ENCODE assay signal across 19 mouse cellular contexts in genomic region chr1:133053034-133053433, GRCm38 (mm10). TPM values are rescaled to one million over a fixed set of nuclear protein-coding genes. Genes with fewer than 3 reads are reported as not detected.
A peak's percentile ranks its signal among the peaks of the same experiment; 100 is the strongest.
DNase-seq lines count a peak whose midpoint lies in the region; ATAC-seq and TF ChIP-seq lines count a peak whose summit lies in the region.
"Had no signal": no experiment of that assay in that cellular context is flagged by ENCODE, and none has a peak within 500 bp of the region (broad histone marks: within the 10 kb centered on the region; RNA-seq: fewer than 3 reads in every experiment).

No protein-coding gene starts in this region.

- H3K4me1 ChIP-seq in heart, embryonic 10.5 days: peaks cover 64% of the 10 kb centered on the region
- peaks cover 51% of the 10 kb centered on the region for H3K4me1 ChIP-seq in neural tube, embryonic 12.5 days
- H3K4me1 ChIP-seq in neural tube, embryonic 15.5 days: peaks cover 48% of the 10 kb centered on the region
- H3K4me1 ChIP-seq in liver, postnatal 0 days (ENCODE audit: insufficient read depth): peaks cover 3% of the 10 kb centered on the region; the same call in 1 of the 2 replicates

- TF ChIP-seq CTCF in liver, postnatal 0 days (IDR thresholded peaks at IDR 0.05; ENCODE audit: low read depth): no peak

- H3K36me3 ChIP-seq in heart, embryonic 10.5 days: no peaks in the 10 kb centered on the region
- H3K36me3 ChIP-seq in neural tube, embryonic 12.5 days: no peaks in the 10 kb centered on the region
- H3K36me3 ChIP-seq in neural tube, embryonic 15.5 days: no peaks in the 10 kb centered on the region
- no peaks in the 10 kb centered on the region for H3K36me3 ChIP-seq in liver, postnatal 0 days (replicated peaks; ENCODE audit: insufficient read depth, low read length)
- H3K36me3 ChIP-seq: kidney, embryonic 15.5 days; midbrain, embryonic 12.5 days had no signal

- no peaks in the 10 kb centered on the region for H3K27me3 ChIP-seq in heart, embryonic 10.5 days (ENCODE audit: insufficient read depth, poor library complexity, severe bottlenecking)
- no peaks in the 10 kb centered on the region for H3K27me3 ChIP-seq in neural tube, embryonic 12.5 days (replicated peaks)
- no peaks in the 10 kb centered on the region for H3K27me3 ChIP-seq in neural tube, embryonic 15.5 days (replicated peaks)
- H3K27me3 ChIP-seq in liver, postnatal 0 days (ENCODE audit: insufficient read depth, low read length): no peaks in the 10 kb centered on the region
- H3K27me3 ChIP-seq: kidney, embryonic 15.5 days; midbrain, embryonic 12.5 days had no signal

- WGBS in heart, embryonic 10.5 days: 36% methylated on average over 5 of the region's 5 CpGs
- WGBS in neural tube, embryonic 12.5 days: 34% methylated on average over 5 of the region's 5 CpGs
- 53% methylated on average over 5 of the region's 5 CpGs for WGBS in neural tube, embryonic 15.5 days
- WGBS in liver, postnatal 0 days (ENCODE audit: insufficient replicate concordance): 51% methylated on average over 5 of the region's 5 CpGs

- H3K4me2 ChIP-seq in neural tube, embryonic 12.5 days (replicated peaks): 0 out of 2 replicates have a peak overlapping the region, but pooled peaks have one; percentile 7
- H3K4me2 ChIP-seq in neural tube, embryonic 15.5 days: no peak overlapping the region
- no peak overlapping the region for H3K4me2 ChIP-seq in liver, postnatal 0 days (ENCODE audit: low read depth, low read length)
- H3K4me2 ChIP-seq: heart, embryonic 11.5 days; kidney, embryonic 15.5 days; midbrain, embryonic 12.5 days had no signal

- no peak overlapping the region for H3K9ac ChIP-seq in neural tube, embryonic 12.5 days
- H3K9ac ChIP-seq in neural tube, embryonic 15.5 days (replicated peaks): no peak overlapping the region
- no peak overlapping the region for H3K9ac ChIP-seq in liver, postnatal 0 days (replicated peaks)
- H3K9ac ChIP-seq: kidney, embryonic 15.5 days; liver, embryonic 14.5 days; midbrain, embryonic 12.5 days had no signal

- H3K4me3 ChIP-seq in heart, embryonic 10.5 days: no peak overlapping the region
- no peak overlapping the region for H3K4me3 ChIP-seq in neural tube, embryonic 12.5 days
- no peak overlapping the region for H3K4me3 ChIP-seq in neural tube, embryonic 15.5 days (replicated peaks)
- H3K4me3 ChIP-seq in liver, postnatal 0 days (ENCODE audit: low read depth, low read length): no peak overlapping the region
- H3K4me3 ChIP-seq: kidney, embryonic 15.5 days; midbrain, embryonic 12.5 days had no signal

- DNase-seq in heart, adult 11 months: peak; percentile 90
- DNase-seq in heart, embryonic 10.5 days (ENCODE audit: low spot score): no peak
- no peak for DNase-seq in liver, postnatal 0 days
- no peak for DNase-seq in right cerebral cortex, adult 2 months (ENCODE audit: low spot score in 2 of 2)
- DNase-seq: cerebellum, adult 11 months; cerebellum, postnatal 36 days; heart, postnatal 36 days; layer of hippocampus, postnatal 36 days; lung, postnatal 10 days; right cerebral cortex, postnatal 4 days; thymus, postnatal 25 days had no signal

- ATAC-seq in neural tube, embryonic 12.5 days (ENCODE audit: low FRiP score, low read depth): no peak
- no peak for ATAC-seq in neural tube, embryonic 15.5 days (ENCODE audit: low FRiP score)
- peak; percentile 19; the same call in 1 of the 2 replicates for ATAC-seq in liver, postnatal 0 days
- no peak for ATAC-seq in megakaryocyte, adult 5-6 weeks (ENCODE audit: poor library complexity, severe bottlenecking)

- H3K9me3 ChIP-seq in heart, embryonic 10.5 days: no peaks in the 10 kb centered on the region
- H3K9me3 ChIP-seq in neural tube, embryonic 12.5 days: no peaks in the 10 kb centered on the region
- H3K9me3 ChIP-seq in neural tube, embryonic 15.5 days (replicated peaks): no peaks in the 10 kb centered on the region
- no peaks in the 10 kb centered on the region for H3K9me3 ChIP-seq in liver, postnatal 0 days (ENCODE audit: low read length)
- H3K9me3 ChIP-seq: kidney, embryonic 15.5 days; midbrain, embryonic 12.5 days had no signal

- H3K27ac ChIP-seq in heart, embryonic 10.5 days: no peak overlapping the region
- no peak overlapping the region for H3K27ac ChIP-seq in neural tube, embryonic 12.5 days
- H3K27ac ChIP-seq in neural tube, embryonic 15.5 days (replicated peaks): no peak overlapping the region
- no peak overlapping the region for H3K27ac ChIP-seq in liver, postnatal 0 days (ENCODE audit: low read depth)
- H3K27ac ChIP-seq: kidney, embryonic 15.5 days; liver, embryonic 14.5 days; midbrain, embryonic 12.5 days; stomach, postnatal 0 days had no signal

- TF ChIP-seq EP300 in liver, postnatal 0 days (IDR thresholded peaks at IDR 0.05; ENCODE audit: low read depth): no peak

RNA-seq across cellular contexts. Expression of gene Pik3c2b, which starts 7.6 kb away (rescaled TPM):
- polyA plus RNA-seq in heart, embryonic 10.5 days (2016; fragmentation: Nextera tagmentation; extraction: Ambion mirVana): 7.9 and 11.5 TPM in 2 replicates
- 18.0 and 18.1 TPM in 2 replicates for polyA plus RNA-seq in neural tube, embryonic 12.5 days (2016; fragmentation: Nextera tagmentation; extraction: Ambion mirVana)
- polyA plus RNA-seq in neural tube, embryonic 15.5 days (2015; fragmentation: Nextera tagmentation; extraction: Ambion mirVana): 10.6 and 11.1 TPM in 2 replicates
- 0.83 and 1.00 TPM in 2 replicates for polyA plus RNA-seq in liver, postnatal 0 days (2015; fragmentation: Nextera tagmentation; extraction: Ambion mirVana)
- total RNA-seq in megakaryocyte, adult 5-6 weeks (2015): 0.67 and 1.1 TPM in 2 replicates
- 0.48 and 0.98 TPM in 2 replicates for total RNA-seq in megakaryocyte, adult 5-6 weeks (2017)

RNA-seq across cellular contexts. Expression of gene Mdm4, which starts 22.7 kb away (rescaled TPM):
- 30.7 and 32.8 TPM in 2 replicates for polyA plus RNA-seq in heart, embryonic 10.5 days (2016; fragmentation: Nextera tagmentation; extraction: Ambion mirVana)
- 39.2 and 39.5 TPM in 2 replicates for polyA plus RNA-seq in neural tube, embryonic 12.5 days (2016; fragmentation: Nextera tagmentation; extraction: Ambion mirVana)
- 30.1 and 33.0 TPM in 2 replicates for polyA plus RNA-seq in neural tube, embryonic 15.5 days (2015; fragmentation: Nextera tagmentation; extraction: Ambion mirVana)
- 5.8 and 9.0 TPM in 2 replicates for polyA plus RNA-seq in liver, postnatal 0 days (2015; fragmentation: Nextera tagmentation; extraction: Ambion mirVana)
- total RNA-seq in megakaryocyte, adult 5-6 weeks (2015): 66.6 and 69.0 TPM in 2 replicates
- 88.5 and 97.9 TPM in 2 replicates for total RNA-seq in megakaryocyte, adult 5-6 weeks (2017)
